Mouse (Mus musculus): ENCODE results near the gene Uhmk1. TPM values are rescaled to one million over a fixed set of nuclear protein-coding genes. Genes with fewer than 3 reads are reported as not detected.

The Uhmk1 gene
- total RNA-seq (2023): 10 to 100 TPM; 57.1 to 63.2 TPM

DNA sequence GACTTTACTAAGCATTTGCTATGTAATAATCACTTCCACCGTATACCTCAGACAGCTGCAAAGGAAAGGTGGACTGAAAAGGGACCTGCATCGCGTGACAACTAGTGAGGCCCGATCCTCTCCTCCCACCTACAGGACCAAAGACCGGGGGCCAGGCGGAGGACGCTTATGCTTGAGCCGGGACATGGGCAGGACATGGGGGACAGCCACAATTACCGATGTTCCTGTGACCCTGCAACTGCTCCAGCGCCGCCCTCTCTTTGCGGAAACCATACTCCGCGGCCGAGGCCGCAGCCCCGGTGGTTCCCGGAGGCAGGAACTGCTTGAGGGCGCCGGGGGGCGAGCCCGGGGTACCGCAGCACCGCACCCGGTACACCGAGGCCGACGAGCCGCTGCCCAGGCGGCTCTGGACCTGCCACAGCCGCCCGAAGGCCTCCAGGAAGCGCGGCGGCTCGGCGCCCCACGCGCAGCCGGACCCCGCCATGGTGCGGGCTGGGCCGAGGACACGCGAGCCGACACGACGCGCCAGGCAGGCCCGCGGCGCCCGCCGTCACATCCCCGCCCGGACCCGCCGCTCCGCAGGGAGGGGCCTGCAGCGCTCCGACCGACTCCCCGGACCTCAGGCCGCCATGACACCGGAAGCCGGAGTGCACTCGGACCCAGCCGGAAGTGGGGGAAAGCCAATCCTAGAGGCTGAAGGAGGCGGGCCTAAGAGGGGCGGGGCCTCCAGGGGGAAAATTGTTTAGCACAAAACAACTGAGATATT is at the start of gene Uhmk1:
Uhmk1 (minus strand) TSS at position 641 of the 766 bp plus-strand sequence.

DNA sequence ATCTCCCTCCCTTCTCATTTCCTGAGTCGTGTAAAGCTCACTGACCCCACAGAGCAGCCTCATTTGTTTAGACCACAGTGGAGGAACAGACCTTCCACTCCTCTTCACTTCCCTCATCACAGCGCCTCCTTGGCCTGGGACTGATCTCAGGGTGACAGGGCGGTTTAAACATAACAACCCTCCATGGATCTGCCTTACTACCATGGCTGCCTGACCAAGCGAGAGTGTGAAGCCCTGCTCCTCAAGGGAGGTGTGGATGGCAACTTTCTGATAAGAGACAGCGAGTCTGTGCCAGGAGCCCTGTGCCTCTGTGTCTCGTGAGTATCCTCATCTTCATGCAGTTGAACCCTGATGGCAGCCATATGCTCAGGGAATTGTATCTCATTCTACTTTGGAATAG is 17.5 kb upstream of the Uhmk1 start, which contains the start of gene Sh2d1b2:
Sh2d1b2 (plus strand) TSS at position 62 of the 400 bp plus-strand sequence.

DNA sequence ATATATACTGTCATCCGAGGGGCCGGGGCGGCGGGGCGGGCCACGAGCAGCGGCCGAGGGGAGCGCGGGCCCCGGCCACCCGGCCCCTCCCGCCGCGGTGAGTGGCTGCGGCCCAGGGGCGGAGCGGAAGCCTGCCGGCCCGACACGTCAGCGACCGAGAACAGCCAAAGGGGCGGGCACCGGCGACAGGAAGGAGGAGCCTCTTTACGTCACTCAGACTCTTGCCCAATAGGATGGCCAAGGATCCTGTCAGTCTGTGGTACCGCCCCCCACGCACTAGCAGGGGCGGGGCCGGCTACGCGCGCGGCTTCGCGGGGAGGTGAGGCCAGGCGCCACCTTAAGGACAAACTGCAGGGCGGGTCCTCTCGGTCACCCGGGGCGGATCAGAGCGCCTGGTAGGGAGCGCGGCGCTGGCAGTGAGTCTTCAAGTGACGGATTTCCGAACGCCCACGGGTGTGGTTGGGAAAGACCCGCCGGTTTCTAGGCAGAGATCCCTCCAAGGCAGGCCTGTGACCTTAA is 40.3 kb downstream of the Uhmk1 start, which contains the start of gene Uap1:
Uap1 (minus strand) TSS at position 144 of the 519 bp plus-strand sequence.

Other genes with a start within 250 kb of the Uhmk1 start
- 10 to 100 TPM in 1 of 2 experiments, 1 to 10 TPM in 1; 7.8 to 13.0 TPM for gene Hsd17b7, start 246.2 kb downstream of the Uhmk1 start, total RNA-seq (2023)
- not detected for gene Ddr2, start 104.6 kb downstream of the Uhmk1 start, total RNA-seq (2023)
- 10 to 100 TPM; 33.7 to 41.0 TPM for gene Uap1, start 40.4 kb downstream of the Uhmk1 start, total RNA-seq (2023)
- not detected for gene Sh2d1b2, start 17.4 kb upstream of the Uhmk1 start, total RNA-seq (2023)
- gene Sh2d1b1, start 61.9 kb upstream of the Uhmk1 start, total RNA-seq (2023): under 1 TPM in 1 of 2 experiments, not detected in 1; 0.55 TPM
- gene Gm7694, start 90.9 kb upstream of the Uhmk1 start, total RNA-seq (2023): not detected
- gene Spata46, start 93.4 kb upstream of the Uhmk1 start, total RNA-seq (2023): not detected